Mouse (Mus musculus) cerebral cortex, adult 2 months (tissue): ENCODE measurements around the gene Cryge.

Experiments used
- WGBS: fragments of 180-500 bp; shearing (Covaris S2); methylation state at CpG from one replicate; pipeline ENCODE4 v1.1.7; 2018; 5-methylcytosine and 5-hydroxymethylcytosine counted together

Gene Cryge

DNA sequence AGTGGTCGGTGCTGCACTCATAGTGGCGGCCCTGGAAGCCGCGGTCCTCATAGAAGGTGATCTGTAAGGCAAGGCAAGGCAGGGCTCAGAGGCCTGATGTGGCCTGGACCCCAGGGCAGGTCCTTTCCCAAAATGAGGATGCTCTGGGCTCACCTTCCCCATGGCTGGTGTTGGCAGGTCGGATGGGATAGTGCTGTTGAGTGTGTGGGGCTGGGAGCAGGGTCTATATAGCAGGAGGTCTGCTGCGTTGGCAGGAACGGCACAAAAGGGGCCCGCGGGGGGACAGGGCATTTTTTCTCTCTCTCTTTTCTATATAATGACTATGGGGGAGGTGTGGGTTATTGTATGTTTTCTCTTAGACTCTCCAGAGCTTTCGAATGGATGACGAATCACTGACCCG, at the start of gene Cryge:
TSS of gene Cryge (minus strand) at position 198 of the 400 bp plus-strand sequence.
- WGBS = 74% methylated on average over 8 of the region's 12 CpGs

DNA sequence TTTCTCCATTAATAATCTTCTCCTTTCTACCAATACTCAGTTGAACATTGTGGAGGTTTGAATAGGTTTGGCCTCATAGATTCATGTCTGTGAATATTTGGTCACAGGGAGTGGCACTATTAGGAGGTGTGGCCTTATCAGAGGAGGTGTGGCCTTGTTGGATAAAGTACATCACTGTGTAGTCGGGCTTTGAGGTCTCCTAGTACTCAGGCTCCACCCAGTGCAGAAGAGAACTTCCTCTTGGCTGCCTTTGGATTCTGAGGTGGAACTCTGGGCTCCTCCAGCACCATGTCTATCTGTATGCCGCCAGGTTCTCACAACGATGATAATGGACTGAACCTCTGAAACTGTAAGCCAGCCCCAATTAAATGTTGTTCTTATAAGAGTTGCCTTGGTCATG, 46.0 kb upstream of the Cryge start:
- WGBS = 86% methylated on average over 3 of the region's 3 CpGs

DNA sequence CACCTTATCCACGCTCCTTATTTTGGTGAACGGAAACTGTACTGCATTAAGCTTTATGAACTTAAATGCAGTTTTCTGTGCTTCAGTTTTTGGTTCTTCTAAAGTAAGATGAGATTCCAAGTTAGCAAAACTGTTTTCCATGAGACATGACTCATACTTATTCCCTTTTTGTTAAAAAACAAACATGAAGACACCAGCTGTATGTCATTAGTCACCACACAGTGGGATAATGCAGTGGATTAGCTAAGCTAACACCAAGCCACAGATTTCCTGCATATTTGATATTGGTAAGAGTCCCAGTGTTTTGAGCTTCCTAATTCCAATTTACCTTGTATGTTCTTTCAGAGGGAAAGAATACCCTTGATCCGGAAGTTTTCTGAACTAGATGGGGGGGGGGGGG, 40.6 kb upstream of the Cryge start:
- 65% methylated on average over 3 of the region's 3 CpGs for WGBS

- 78% methylated on average over 2 of the region's 2 CpGs for WGBS
Observed at GRCm38 (mm10) chr1:65090370-65090769, 39.4 kb upstream of the Cryge start.

- WGBS = 80% methylated on average over 6 of the region's 6 CpGs
Observed at GRCm38 (mm10) chr1:65088567-65089356, 37.8 kb upstream of the Cryge start.

GRCm38 (mm10) chr1:65082188-65082587, 31.2 kb upstream of the Cryge start, which contains the start of gene Crygb:
Crygb (minus strand) TSS chr1:65082288.
- 54% methylated on average over 7 of the region's 7 CpGs for WGBS

GRCm38 (mm10) chr1:65075607-65076006, 24.7 kb upstream of the Cryge start:
- 9% methylated on average over 5 of the region's 5 CpGs for WGBS

DNA sequence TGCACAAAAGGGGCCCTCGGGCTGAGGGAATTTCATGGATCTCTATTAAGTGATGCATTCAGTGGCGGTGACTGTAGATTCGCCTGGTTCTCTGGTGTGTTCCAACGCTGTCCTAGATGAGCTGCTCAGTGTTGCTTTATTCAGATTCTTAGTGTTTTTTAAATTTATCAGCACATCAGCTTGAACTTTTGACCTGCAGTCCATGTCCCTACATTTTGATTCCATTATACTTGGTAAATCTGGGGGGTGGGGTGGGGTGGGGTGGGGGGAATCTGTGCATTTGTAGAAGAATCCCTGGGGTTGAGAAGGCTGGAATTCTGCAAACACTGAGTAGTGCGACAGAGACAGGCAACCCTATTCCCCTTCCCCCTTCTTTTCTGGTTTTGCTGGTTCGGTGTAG, 22.6 kb upstream of the Cryge start, which contains the start of gene Crygc:
TSS of gene Crygc (minus strand) at position 101 of the 400 bp plus-strand sequence.
- 77% methylated on average over 6 of the region's 6 CpGs for WGBS

DNA sequence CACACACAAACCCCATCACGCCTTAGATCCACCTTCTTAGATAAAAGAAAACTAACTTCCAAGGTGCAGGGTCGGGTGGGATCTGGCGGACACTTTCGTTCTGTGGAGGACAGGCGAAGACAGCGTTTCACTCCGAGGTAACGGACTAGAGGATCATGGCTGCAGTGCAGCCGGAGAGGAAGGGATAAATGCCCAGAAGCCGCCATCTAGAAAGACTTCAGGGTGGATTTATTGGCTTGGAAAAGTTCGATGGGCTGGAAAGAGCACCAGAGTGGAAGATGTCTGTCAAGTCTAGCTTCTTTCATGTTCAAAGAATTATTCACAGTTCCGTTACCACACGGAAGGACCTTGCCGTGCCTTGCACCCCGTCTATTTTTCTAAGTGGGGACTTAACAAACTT, 13.3 kb upstream of the Cryge start:
- 82% methylated on average over 15 of the region's 15 CpGs for WGBS

GRCm38 (mm10) chr1:65063352-65063751, 12.4 kb upstream of the Cryge start, which contains the start of gene Crygd:
Crygd (minus strand) TSS chr1:65063452.
- WGBS = 47% methylated on average over 8 of the region's 8 CpGs

DNA sequence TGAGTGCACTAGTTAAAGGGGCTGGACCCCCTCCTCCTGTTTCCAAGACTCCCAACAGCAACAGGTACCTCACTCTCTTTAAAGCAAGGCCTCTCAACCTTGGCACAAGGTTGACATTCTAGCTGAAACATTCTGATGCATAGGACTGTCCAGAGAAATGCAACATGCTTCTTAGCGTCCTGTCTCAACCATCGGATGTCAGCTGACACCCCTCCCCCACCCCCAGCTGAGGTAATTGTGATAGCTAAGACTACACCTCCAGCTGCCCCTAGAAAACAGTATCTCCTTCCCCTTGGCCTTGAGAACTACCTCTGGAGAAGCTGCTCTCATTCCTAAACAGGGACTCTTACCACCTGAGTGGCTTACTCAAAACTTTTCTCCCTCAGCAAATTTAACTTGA, 1.2 kb upstream of the Cryge start:
- WGBS = 44% methylated on average over 2 of the region's 2 CpGs

DNA sequence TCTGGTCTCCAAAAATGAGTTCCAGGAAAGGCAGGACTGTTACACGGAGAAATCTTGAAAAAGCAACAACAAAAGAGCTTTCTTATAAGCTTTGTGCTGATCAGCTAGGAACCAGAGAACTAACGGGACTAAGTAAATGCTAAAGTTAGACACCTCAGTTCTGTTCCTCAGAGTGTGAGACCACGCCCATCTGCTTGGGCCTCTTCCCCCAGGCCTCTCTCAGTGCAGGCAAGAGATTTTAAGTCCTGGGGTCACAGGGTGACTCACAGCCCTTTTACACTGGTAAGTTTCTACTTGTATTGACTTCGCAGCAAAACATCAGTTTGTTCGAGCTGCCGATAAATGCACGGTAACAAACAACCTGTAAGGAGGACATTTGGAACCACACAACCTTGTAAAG, 747 bp upstream of the Cryge start:
- WGBS = 77% methylated on average over 7 of the region's 7 CpGs

DNA sequence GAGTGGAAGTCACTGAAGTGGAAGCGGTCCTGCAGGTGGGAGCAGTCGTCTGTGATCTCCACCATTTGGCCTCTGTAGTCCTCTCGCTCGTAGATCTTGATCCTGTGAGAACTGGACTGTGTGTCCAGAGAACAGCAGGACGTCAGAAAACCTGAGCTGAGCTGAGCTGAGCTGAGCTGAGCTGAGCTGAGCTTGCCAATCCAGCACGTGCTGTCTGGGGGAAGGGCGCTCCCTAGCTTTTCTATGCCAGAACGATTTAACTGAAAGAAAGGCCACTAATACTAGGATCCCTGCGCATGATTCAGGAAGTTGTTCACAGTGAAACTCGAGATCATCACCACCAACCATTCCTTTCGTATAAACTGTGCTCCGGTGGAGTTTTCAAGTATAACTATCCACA, 2.2 kb downstream of the Cryge start:
- 53% methylated on average over 12 of the region's 12 CpGs for WGBS

DNA sequence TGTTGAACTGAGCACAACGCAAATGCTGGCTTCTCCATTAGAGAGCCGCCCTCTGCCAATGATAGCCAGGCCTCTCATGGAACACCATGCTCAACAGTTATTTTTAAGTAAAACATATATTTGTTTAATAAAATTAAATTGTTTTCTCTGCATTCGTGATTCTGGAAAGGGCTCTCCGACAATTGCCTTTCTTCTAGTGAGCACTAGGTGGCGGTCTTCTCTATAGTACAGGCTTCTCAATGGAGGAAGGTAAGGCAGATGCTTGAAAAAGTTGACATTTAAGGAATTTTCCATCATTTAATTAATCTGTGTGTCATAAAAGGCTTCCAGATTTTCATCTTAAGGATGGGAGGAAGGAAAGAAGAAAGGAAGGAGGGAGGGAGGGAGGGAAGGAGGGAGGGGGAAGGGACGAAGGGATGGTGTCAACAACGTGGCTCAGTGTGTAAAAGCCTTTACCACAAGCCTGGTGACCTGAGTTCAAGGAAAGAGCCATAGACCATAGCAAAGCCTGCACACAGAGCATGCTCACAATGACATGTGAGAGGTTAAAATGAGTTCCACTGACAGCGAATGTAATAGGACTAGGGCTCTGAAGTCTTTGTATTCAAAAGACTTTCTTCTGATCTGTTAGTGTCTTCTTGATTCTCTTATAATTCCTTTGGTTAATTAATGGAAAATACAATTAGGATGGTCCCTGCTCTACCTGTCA, 4.4 kb downstream of the Cryge start:
- WGBS = 35% methylated on average over 8 of the region's 8 CpGs

- WGBS = 84% methylated on average over 2 of the region's 2 CpGs
Observed at GRCm38 (mm10) chr1:65043433-65043832, 7.5 kb downstream of the Cryge start.

GRCm38 (mm10) chr1:65041837-65042236, 9.1 kb downstream of the Cryge start:
- WGBS = 95% methylated on average over 3 of the region's 3 CpGs

- 85% methylated on average over 6 of the region's 6 CpGs for WGBS
Observed at GRCm38 (mm10) chr1:65040806-65041205, 10.1 kb downstream of the Cryge start.

DNA sequence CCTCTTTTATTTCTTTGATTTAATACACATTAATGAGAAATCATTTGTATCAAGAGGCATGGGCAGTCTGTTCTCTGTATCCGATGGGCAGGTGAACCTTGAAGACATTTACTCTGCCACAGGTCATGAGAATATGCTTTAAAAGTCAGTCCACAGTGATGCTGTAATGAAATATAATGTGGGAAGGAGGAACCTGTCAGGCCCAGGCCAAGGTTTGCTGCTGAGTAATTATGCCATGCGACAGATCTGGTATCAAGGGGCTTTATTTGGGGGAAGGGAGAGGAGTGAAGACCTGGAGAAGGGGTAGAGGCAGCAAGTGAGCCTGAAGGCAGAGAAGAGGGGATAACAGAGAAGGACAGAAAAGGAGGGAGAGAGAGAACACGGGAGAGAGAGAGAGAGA, 11.3 kb downstream of the Cryge start:
- 91% methylated on average over 3 of the region's 3 CpGs for WGBS

GRCm38 (mm10) chr1:65037542-65037941, 13.4 kb downstream of the Cryge start:
- 69% methylated on average over 2 of the region's 2 CpGs for WGBS

DNA sequence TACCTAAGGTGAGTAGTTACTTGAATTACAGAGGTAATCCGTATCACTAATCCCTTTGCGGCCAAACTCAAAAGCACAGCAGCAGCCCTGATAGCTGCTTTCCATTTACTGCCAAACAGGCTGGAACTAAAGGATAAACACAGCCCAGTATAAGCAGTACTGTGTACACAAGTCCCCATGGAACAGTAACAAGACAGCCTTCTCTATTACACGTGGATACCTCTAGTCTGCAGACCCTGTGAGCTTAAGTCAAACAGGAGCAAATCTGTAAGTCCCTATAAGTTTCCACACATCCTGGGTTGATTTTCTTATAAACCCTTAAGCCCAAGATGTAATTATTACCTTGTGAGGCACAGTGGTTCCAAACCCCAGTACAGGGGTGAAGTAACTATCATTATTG, 15.4 kb downstream of the Cryge start:
- WGBS = 49% methylated on average over 3 of the region's 3 CpGs

GRCm38 (mm10) chr1:65032641-65033040, 18.3 kb downstream of the Cryge start, which contains the start of gene Akr1cl:
Akr1cl (minus strand) TSS chr1:65032759.

GRCm38 (mm10) chr1:65028206-65028605, 22.7 kb downstream of the Cryge start:
- WGBS = 71% methylated on average over 9 of the region's 9 CpGs

DNA sequence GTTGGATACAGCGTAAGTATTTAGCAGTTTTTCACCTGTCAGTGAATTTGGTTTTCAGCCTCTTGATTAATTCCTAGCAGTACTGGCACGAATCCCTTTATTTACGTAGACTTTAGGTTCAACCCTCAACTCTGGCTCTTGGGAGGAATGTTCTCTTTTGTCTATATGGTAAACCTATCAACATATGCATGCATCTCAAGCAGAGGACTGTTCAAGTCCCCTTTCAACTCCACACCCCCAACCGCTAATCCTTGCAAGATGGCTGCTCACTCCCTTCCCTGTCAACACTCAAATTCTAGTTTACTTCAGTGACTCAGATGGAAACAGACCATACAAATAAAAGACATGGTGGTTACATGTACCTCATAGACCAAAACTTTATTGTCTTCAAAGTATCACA, 38.2 kb downstream of the Cryge start:
- 85% methylated on average over 4 of the region's 4 CpGs for WGBS
